Mouse (Mus musculus): ENCODE data around the gene Eea1. TPM values are rescaled to one million over a fixed set of nuclear protein-coding genes. Genes with fewer than 3 reads are reported as not detected.
"Not testable (repeated sequence)": the region's sequence is repeated elsewhere in the genome, so short reads cannot be mapped to it uniquely, and the experiment has no call there.

The Eea1 gene
- 10 to 100 TPM; 18.1 to 23.3 TPM for total RNA-seq (2021)
- long read RNA-seq, experiment 1, full-length matches to known transcripts = 2 of 4 reads
- long read RNA-seq, experiment 1, partial matches to known transcripts = 0 of 4 reads
- long read RNA-seq, experiment 1, other reads (novel, unspliced or antisense) = 2 of 4 reads
- long read RNA-seq, experiment 2, full-length matches to known transcripts = 2 of 6 reads
- long read RNA-seq, experiment 2, partial matches to known transcripts = 3 of 6 reads
- long read RNA-seq, experiment 2, other reads (novel, unspliced or antisense) = 1 of 6 reads

- peak; percentile 84 to 89 for DNase-seq
- intact Hi-C loops (cut with DNase I) = no loop called here
Measured at GRCm38 (mm10) chr10:95940046-95940900, at the start of gene Eea1. Gene Eea1 (plus strand): TSS chr10:95940650.

- intact Hi-C loops (cut with DNase I) = loop anchor here (2.0 to 5.0 kb wide), 3 partner anchors 341 to 399 kb away; no protein-coding TSS in a partner anchor
- no peak for DNase-seq
Measured at GRCm38 (mm10) chr10:95891214-95891960, 49.1 kb upstream of the Eea1 start.

GRCm38 (mm10) chr10:95892132-95892531 lies 48.3 kb upstream of the Eea1 start:
- no peak for DNase-seq
- intact Hi-C loops (cut with DNase I) = loop anchor here (5.0 kb wide), 2 partner anchors 385 to 400 kb away; no protein-coding TSS in a partner anchor

DNA sequence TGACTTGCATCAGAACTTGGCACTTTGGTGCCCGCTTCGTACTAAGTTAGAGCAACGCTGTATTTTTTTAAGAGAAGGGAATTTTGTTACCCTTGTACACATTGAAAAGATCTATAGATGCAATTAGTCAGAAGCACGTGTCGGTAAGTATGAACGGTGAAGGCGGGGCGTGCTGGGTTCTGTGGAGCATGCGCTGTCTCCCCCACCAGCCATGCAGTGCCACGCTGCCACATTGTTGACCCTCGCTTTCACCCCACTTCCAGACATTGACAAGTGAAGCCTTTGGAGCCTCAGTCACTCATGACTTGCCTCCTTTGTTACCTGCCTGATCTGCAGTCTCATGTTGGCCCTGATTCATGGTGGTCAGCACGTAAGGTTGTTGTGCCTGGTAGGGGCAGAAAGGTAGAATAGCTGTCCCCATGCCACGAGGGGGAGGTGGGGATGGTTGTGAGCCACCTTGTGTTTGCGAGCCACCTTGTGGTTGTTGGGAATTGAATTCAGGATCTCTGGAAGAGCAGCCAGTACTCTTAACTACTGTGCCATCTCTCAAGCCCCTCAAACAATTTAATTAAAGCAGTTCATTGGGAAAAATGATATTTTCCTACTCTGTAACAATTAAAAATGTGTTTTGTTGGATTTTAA lies 47.0 kb upstream of the Eea1 start:
- intact Hi-C loops (cut with DNase I) = loop anchor here (5.0 kb wide), 2 partner anchors 386 to 401 kb away; no protein-coding TSS in a partner anchor
- DNase-seq = no peak

DNA sequence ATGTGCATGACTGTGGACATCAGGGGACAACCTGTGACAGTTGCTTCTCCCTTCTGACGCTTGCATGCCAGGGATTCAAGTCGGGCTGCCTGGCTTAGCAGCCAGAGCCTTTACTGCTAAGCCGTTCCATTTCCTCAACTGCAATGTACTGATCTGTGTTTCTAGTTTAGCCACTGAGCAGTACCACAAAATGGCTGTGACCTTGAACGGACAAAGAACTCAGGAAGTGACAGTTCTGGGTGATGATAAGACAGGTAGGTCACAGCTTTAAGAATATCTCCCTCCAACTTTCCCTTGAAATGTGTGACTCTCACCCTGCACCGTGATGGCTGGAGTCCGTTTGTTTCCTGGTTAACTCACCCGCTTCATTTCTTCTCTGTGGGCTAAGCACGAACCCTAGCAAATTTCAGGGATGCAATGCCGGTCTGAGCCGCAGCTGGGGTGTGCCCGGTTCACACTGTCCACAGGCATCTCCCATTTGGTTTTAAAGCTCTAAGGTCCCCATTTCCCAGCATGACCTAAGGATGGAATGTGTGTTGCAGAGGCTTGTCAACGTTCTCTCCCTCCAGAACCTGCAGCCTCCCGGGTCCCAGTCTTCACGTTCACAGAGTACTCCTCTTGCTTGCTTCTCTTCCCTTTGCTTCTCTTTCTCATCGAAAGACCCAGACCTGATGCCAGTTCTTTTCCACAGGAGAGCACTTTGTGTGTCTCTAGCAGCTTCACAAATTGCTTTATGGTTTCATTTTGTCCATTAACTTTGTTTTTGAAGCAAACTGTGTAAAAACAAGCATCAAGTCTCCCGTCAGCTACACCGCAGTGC lies 46.2 kb upstream of the Eea1 start:
- intact Hi-C loops (cut with DNase I) = loop anchor here (5.0 kb wide), 2 partner anchors 387 to 402 kb away; no protein-coding TSS in a partner anchor
- DNase-seq = no peak

- intact Hi-C loops (cut with DNase I) = loop anchor here (5.0 kb wide), 2 partner anchors 388 to 403 kb away; no protein-coding TSS in a partner anchor
- peak in 1 of 2 experiments; percentile 30 for DNase-seq
Measured at GRCm38 (mm10) chr10:95894856-95895386, 45.5 kb upstream of the Eea1 start.

GRCm38 (mm10) chr10:95898471-95899154 lies 41.8 kb upstream of the Eea1 start:
- DNase-seq = peak in 1 of 2 experiments; percentile 10
- intact Hi-C loops (cut with DNase I) = loop anchor here (2.0 kb wide), 1 partner anchor 134 kb away; no protein-coding TSS in a partner anchor

DNA sequence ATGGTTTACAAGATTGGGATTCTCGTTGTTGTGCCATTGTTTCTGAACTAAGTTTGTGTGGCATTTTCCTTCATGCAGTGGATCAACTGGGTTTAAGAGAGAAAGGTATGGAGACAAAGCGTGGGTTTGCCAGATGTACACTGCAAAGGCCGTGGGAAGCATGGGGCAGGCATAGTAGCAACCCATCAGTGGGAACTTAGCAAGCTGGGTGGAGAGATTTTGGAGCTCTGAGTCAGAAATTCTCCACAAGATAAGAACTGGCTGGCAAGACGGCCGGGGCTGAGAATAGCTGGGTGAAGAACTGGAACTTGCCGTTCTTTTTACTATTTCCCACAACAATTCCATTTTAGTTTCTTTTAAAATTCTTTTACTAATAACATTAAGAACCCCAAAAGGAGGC lies 35.8 kb upstream of the Eea1 start:
- intact Hi-C loops (cut with DNase I) = no loop called here
- DNase-seq = no peak

DNA sequence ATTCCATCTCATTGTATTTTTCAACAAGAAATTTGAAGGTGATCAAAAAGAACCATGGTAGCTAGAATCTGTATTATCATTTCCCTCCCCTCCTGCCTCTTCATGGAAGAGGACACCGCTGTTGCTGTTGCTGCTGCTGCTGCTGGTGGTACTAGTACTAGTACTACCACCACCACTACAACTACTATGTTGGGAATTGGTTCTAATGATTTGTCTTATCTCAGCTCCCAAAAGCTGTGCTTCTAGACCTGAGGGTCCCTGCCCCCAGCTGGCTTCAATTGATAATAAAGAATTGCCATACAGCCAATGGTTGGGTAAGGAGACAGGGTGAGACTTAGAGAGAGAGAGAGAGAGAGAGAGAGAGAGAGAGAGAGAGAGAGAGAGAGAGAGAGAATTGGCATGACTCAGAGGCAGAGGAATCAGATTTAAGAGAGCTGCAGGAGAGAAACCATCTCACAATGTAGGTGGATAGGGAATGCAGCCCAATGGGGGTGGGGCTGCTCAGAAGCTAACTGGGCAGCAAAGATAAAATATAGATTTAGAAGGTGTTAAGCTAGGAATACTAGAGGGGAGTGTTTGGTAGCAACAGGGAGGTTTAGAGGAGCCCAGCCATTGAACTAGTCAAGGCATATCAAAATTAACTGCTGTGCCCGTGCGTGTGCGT lies 31.1 kb upstream of the Eea1 start:
- DNase-seq = no peak
- intact Hi-C loops (cut with DNase I) = no loop called here

- intact Hi-C loops (cut with DNase I) = no loop called here
- no peak for DNase-seq
Measured at GRCm38 (mm10) chr10:95911016-95911415, 29.4 kb upstream of the Eea1 start.

DNA sequence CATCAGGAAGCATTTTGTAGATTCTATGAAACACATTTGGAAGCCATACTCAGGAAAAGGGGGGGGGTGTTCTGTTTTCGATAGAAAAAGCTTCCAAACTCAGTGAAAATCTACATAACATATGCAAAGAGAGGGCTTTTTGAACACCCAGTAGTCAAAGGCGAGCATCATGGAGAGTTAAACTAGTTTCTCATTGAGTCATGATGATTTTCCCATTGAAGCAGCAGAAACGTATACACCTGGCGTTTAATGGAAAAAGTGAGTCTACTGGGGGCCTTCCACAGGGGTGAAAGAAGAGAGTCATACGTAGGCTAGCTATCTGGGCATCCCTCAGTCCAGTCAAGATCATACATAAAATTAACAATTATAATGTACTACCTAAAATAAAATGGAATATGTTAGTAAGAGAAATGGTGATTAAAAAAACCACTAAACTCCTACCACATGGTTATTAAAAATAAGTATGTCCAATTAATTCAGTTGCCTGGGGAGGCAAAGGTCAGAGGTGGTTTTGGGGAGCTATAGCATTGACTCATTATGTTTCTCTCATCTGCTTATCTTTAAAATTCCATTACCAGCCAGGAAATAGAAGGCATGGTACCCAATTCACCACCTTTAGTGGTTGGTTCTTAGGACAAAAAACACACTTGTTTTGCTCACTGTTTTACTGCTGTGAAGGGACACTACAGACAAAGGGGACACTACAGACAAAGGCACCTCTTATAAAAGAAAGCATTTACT lies 25.8 kb upstream of the Eea1 start:
- intact Hi-C loops (cut with DNase I) = no loop called here
- no peak for DNase-seq

- intact Hi-C loops (cut with DNase I) = no loop called here
- DNase-seq = no peak
Measured at GRCm38 (mm10) chr10:95918716-95919115, 21.7 kb upstream of the Eea1 start.

- intact Hi-C loops (cut with DNase I) = no loop called here
- no peak for DNase-seq
Measured at GRCm38 (mm10) chr10:95923263-95924217, 16.9 kb upstream of the Eea1 start.

DNA sequence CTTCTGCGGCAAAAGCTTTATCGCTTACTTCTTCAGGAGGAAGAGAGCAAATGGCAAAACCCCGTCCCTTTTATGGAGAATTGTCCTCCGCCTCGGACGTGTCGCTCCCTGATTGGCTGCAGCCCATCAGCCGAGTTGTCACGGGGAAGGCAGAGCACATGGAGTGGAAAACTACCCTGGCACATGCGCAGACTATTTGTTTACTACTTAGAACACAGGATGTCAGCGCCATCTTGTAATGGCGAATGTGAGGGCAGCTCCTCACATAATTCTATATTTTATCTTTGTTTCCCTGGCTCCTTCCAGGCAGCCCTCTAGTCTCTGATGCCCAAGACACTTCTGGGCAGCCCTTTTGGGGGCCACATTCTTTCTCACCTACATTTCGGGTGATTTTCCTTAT lies 6.8 kb upstream of the Eea1 start:
- intact Hi-C loops (cut with DNase I); DNase-seq: not testable (repeated sequence)

DNA sequence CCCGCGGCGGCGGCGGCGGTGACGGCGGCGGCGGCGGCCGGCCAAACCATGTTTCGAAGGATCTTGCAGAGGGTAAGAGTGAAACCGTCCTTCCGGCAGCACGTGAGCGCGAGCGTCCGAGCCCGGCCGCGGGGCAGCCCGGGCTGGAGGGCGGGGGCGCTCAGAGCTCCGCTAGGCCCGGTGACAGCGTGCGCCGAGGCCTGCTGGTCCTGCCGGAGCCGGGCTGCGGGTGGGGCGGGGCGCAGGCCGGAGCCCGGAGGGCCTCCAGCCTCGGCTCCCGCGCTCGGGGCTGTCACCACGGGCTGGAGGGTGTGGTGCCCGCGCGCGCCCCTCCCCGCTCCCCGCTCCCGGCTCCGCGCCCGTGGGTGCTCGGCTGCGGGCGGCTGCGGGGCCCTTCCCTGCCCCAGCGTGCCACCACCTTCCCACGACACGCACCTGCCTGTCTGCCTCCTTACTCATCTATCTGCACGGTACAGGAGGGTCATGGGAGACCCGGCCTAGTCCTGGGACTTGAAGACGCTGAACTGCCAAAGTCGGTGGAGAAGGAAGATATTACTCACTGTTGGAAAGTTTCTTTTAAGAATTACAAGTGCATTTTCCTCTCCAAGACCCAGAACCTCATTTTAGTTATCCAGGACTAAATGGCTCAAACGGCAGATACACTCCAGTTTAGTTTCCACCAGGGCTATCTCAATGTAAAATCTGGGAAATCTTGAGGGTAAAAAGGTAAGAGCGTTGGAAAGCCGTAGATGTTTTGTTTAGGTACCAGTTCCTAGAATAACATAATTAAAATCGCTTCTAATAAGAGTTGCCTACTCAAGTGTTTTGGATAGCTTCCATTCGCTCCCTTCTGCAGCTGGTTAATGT lies 684 bp downstream of the Eea1 start:
- intact Hi-C loops (cut with DNase I) = no loop called here
- no peak for DNase-seq
